Mouse (Mus musculus): ENCODE results near the gene Svopl.

GRCm38 (mm10) chr6:38064621-38065020 is 17.8 kb upstream of the Svopl start:
- TF ChIP-seq POLR2A (IDR thresholded peaks at IDR 0.05; ENCODE audit: insufficient read depth, low read depth, low read length), result no peak
- no peak for TF ChIP-seq CTCF (IDR thresholded peaks at IDR 0.05)
- TF ChIP-seq EP300 (IDR thresholded peaks at IDR 0.05; ENCODE audit: insufficient read depth, low read depth, low read length), result no peak
